Mouse (Mus musculus) cerebellum, adult 9-11 months (tissue): ENCODE data around the gene Zfp831.

Experiments
- DNase-seq: peaks from one replicate; pipeline ENCODE4 v3.0.0; 2022

Zfp831 gene

GRCm38 (mm10) chr2:174655341-174655740, 12.0 kb downstream of the Zfp831 start:
- no peak for DNase-seq

DNA sequence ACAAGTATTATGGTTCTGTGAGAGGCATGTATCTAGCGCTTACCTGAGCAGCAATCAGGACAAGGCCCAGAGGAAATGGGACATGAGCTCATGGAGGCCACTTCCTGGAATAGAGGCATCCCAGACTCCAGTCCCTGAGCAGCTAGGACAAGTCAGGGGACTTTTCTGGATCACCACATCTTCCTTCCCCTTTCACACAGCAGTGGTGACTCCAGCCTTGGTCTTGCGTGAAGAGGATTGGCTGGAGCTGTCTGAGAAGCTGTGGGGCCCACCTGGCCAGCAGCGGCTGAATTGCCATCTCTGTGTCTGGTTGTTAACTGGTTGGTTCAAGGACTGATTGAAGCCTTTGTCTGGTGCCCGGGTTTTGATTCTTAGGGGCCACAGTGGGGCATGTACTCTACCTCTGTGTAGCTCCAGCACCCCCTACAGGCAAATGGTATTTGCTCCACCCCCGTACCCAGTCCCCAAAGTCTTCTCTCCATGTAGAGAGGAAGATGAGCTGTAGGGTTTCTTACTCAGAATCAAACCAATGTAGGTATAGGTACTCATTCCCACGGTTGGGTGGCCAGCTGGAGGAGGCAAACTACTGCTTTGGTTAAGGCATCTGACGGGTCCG, 15.0 kb downstream of the Zfp831 start:
- no peak for DNase-seq

GRCm38 (mm10) chr2:174659874-174660273, 16.5 kb downstream of the Zfp831 start:
- no peak for DNase-seq

GRCm38 (mm10) chr2:174660321-174660720, 17.0 kb downstream of the Zfp831 start:
- DNase-seq, result no peak

DNA sequence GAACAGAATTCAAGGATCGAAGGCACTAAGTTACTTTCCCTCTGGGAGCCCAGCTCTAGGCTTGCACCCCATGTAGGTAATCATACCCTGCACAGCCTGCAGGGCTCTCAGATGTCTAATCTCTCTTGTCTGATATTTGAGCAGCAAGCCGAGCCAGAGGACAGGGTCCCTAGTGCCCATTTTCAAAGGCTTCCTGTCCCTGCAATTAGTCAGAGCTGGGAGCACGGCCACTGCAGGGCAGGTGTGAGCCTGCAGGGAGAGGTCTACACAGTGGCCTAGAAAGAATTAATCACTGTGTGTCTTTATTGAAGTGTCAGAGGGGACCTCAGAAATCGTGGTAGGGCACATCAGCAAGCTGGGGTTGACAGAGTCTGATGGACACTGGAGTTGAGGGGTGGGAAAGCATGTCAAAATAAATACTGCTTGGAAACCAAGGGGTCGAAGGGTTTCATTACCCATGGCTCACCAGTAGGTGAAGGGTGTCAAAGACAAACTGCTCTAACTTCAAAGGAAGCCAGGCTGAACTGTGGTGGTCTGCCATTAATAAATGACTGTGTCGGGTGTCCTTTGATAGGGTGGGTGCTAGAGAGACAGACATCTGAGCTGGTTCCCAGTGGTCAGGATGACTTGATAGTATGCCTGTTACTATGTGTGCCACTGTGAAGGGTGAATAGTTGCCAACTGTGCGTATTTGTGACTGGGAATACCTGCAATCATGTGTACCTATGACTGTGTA, 18.3 kb downstream of the Zfp831 start:
- DNase-seq, result no peak

DNA sequence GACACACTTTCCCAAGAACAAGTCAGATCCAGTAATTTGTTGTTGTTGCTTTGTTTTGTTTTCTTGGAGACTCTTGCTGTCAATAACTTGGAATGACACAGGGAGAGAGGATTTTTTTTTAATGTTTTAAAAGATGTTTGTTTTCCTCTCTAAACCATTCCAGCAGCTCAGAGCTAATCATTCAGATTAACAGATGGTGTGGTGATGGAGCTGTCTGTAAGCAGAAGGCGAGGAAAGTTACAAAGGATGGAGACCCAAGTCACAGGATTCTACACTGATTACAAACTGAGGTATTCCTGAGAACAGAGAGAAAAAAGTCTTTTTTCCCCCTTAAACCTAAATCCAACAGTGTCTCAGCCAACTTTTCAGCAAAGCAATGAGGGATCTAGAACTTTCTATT, 19.3 kb downstream of the Zfp831 start:
- DNase-seq, result no peak

GRCm38 (mm10) chr2:174665404-174665803, 22.1 kb downstream of the Zfp831 start:
- no peak for DNase-seq

DNA sequence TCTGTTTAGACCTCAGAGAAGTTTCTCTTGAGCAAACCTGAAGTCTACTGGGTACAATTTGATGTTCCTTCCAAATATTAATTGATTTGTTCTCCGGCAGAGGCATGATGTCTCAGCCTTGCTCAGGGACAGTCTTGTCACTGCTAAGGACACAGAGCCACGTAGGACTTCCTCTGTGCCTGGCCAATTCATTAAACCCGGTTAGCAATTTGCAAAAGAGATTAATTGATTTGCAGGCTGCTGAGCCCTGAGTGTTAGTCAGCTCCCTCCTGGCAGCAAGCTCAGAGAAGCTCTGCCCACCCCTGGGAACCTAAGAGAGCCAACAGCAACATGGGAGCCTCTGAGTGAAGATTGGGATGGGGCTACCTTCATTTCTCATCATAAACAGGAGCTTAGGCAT, 25.5 kb downstream of the Zfp831 start:
- DNase-seq, result no peak

- DNase-seq, result peak; percentile 4
Observed at GRCm38 (mm10) chr2:174672506-174673190, 29.3 kb downstream of the Zfp831 start.

DNA sequence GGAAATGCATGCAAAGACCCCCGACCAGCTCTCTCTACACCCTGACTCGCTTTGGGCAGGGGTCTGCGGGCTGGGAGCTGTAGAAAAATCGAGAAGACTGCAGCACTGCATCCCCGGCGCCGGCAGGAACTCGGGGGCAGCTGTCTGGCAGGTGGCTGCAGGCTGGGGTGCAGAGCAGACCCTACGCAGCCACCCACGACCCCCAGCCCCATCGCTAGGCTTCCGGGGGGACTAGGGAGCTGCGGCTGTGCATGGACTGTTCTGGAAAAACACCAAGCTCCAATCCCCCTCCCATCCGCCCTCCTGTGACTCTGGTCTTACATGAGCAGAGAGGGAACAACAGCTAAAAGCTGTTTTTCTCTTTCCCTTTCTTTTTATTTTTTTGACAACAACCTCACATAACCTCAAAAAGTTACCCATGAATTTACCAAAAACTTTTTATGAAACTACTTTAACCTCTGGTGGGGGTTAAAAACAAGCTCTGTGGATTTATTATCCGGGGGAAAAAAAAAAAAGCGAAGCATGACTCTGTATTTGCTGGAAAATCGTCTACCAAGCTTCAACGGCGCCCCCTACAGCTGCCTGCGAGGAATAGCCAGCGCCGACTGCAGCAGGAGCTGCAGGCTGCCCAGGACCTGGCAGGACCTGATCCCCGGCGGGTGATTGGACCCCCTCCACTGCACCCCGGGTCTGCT, 30.4 kb downstream of the Zfp831 start:
- peak; percentile 70 for DNase-seq

DNA sequence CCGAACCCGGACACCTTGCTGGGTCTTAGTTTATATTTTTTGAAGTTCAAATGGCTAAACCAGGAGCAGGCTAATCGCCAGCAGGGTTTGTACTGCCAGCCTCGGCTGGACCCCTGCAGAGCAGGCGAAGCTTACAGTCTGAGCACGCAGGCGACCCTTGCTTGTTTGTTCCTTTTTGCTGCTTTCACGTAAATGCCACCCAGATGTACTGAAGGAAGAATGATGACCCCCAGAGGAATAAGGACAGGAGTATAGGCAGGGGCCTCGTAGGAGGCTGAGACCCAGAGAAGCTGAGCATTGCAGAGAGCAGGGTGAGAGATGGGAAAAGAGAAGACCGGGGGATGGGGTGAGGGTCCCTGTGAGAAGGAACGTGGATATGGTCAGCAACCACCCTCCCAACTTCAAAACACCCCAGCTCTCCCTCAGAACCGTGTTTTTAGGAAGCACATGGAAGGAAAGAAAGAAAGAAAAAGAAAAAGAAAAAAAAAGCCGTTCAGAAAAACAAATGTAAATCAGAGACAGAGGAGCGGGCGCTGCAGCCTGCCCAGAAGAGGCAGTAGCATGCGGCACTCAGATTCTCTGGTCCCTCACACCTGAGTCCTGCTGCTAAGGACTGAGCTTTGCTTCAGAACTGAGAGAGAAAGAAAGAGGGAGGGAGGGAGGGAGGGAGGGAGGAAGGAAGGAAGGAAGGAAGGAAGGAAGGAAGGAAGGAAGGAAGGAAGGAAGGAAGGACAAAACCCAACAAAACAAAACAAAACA, 31.1 kb downstream of the Zfp831 start:
- DNase-seq, result no peak

DNA sequence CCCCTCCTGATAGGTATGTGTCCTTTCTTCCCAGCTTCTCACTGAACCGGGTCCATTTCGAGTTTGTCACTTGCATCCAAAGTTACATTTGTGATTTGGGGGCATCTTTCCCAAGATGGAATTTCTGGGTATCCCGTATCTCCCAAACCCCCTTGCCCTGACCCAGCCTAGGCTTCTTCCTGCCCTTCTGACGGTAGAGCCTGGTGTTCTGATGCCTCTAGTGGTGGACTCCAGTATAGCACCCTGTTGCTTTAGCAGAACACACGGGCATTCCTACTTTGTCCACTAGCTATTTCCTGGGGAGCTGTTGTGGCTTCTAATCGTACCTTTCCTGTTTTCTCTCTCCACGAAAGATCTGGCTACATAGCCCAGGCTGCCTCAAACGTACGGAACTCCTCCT, 32.3 kb downstream of the Zfp831 start:
- DNase-seq, result peak; percentile 46

DNA sequence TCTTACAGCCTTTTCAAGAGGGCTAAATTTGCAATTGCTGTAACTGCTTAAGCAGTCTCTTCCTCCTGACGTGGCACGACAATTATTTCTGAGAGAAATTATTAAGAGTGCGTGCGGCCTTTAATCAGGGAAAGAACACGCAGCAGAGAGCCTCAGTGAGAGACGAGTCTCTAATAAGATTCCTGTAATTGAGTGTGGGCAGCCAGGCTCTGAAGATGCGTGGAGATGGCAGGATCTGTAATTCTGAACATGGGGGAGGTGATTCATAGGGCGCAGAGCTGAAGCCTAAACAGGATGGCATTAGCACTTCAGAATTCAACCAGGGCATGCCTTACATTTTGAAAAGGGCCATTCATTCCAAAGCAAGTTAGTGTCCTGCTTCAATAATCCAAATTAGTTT, 58.0 kb downstream of the Zfp831 start:
- no peak for DNase-seq

DNA sequence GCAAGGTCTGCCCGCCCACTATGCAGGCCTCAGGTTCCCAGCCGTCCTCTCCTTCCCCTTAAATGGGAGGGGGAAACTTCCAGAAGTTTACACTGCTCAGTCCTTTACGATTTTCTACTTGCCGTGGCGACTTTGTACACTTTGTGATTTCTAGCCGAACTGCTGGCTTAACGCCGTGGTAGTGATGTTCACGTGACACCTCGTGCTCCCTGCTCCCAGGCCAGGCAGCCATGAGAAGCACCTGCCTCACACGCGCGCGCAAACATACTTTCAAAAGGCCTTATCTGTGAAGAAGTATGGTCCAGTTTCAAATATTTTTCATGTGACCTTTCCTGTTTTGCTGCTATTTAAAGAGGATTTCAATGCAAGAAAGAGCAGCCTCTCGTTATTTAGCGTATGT, 63.8 kb downstream of the Zfp831 start:
- no peak for DNase-seq

- no peak for DNase-seq
Observed at GRCm38 (mm10) chr2:174708587-174708986, 65.3 kb downstream of the Zfp831 start.

- no peak for DNase-seq
Observed at GRCm38 (mm10) chr2:174710185-174710584, 66.9 kb downstream of the Zfp831 start.

- no peak for DNase-seq
Observed at GRCm38 (mm10) chr2:174712043-174712442, 68.7 kb downstream of the Zfp831 start.

- DNase-seq, result no peak
Observed at GRCm38 (mm10) chr2:174715938-174716337, 72.6 kb downstream of the Zfp831 start.

- DNase-seq, result no peak
Observed at GRCm38 (mm10) chr2:174717857-174718256, 74.5 kb downstream of the Zfp831 start.

DNA sequence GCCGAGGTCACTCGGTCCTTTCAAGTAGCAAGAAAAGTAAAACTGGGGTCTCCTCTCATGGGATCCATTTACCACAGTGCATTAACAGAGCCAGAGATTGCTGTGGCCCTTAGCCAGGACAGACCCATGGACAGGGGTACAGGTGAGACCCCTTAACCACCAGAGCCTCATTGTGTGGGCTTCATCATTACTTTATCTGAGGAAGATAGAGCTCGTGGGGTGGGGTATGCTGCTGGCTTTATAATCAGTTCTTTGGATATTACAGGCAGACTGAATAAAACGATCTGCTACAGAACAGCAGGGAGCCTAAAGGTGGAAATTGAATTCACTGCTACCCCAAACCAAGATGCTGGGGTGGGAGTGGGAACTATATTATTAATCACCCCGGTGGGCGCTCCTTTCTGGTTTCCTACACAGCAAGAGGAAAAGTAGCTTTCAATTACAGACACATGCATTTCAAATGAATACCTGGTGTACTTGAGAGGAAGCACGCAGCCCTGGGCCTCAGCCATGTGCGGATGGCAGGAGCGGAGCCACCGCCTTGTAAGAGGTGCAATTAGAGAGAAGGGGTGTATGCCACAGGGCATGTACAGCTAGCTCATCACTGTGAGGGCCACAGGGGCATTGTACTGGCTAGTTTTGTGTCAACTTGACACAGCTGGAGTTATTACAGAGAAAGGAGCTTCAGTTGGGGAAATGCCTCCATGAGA, 83.9 kb downstream of the Zfp831 start:
- DNase-seq, result no peak

DNA sequence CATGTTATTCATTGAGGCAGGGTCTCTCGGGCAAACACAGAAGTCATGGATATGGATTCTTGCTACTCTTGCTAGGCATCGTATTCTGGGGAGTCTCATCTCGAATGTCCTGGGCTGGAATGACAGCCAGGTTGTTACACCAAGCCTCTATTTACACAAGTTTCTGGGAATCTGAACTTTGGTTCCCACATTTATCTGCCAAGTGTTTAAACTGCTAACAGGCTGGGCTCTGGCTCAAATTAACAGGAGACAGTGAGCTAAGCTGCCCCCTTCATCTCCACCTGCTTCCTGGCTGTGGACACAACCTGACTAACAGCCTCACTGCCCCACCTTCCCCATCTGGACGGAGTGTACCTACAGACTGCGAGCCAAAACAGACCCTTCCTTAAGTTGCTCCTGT, 88.6 kb downstream of the Zfp831 start:
- no peak for DNase-seq

DNA sequence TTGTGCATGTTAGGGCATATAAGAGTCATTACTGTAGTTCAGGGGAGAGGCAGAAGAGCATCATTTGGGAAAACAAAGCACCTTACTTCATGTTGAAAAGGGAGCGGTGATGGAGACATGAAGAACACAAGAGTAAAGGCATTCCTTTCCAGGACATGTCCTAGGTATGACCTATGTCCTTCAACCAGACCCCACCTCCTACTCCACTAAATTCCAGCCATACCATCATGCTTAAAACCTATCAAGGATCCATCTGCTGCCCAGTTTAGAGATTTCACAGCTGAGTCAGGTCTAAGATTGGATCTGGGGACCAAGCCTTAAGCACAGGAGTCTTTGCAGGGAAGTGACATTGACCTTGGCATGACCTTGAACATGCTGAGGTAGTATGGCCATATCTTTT, 91.9 kb downstream of the Zfp831 start:
- DNase-seq, result no peak
